Mouse (Mus musculus) cerebellum, adult (tissue): ENCODE results near the gene Dixdc1.

Experiments used
- ATAC-seq: cut with Nextera tagmentation; 2 replicates; pipeline ENCODE4 v1.9.2; 2017; ENCODE audit warnings: mild to moderate bottlenecking, moderate library complexity, mixed read lengths; ENCODE audit not compliant: insufficient number of reproducible peaks, low FRiP score, low TSS enrichment

The Dixdc1 gene

GRCm38 (mm10) chr9:50738914-50739870, at the start of gene Dixdc1:
Gene Dixdc1, minus strand, starts transcription at chr9:50739517.
- peak; percentile 85 for ATAC-seq

DNA sequence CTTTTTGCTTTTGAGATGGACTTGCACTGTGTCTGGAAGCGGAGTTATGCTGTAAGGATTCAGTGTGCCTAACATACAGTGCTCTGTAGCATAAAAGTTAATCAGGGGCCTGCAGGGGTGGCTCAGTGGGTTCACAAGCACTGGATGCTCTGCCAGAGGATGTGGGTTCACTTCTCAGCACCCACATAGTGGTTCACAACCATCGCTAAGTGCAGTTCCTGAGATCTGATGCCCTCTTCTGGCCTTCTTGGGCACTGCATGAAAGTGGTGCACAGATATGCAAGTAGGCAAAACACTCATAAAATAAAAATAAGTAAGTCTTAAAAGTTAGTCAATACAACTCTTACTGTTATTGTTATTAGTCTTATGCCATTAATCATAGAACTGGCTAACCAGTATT, 42.8 kb upstream of the Dixdc1 start:
- no peak for ATAC-seq

- ATAC-seq: no peak
These were observed 36.9 kb upstream of the Dixdc1 start for GRCm38 (mm10) chr9:50776162-50776760.

DNA sequence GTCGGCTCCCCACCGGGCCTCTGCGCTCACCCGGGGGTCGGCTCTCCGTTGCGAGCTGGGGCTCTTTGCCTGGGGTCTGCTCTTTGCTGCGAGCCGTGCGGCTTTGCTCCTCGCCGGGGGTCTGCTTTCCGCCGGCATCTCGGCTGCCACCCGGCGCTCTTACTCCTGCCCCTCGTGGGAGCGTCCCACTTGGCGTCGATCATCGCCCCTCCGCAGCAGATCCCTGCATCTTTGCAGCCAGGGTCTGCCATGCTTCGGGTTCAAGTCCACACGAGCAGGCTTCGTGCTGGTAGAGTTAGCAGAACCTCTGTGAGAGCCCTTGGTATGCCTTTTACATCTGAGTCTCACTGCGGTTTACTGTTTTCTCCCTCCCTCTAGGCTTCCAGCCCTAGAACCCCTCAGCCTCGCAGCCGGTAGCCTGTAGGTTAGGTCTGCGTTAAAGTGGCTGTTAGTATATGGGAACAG, 36.4 kb upstream of the Dixdc1 start:
- ATAC-seq: no peak; the same call in 1 of the 2 replicates

- ATAC-seq: peak; percentile 66; the same call in 1 of the 2 replicates
These were observed 35.8 kb upstream of the Dixdc1 start, which contains the start of the genes Alg9 and 1110032A03Rik for GRCm38 (mm10) chr9:50774991-50775612. Gene Alg9, plus strand, starts transcription at chr9:50775019. Gene 1110032A03Rik, minus strand, starts transcription at chr9:50775520.

DNA sequence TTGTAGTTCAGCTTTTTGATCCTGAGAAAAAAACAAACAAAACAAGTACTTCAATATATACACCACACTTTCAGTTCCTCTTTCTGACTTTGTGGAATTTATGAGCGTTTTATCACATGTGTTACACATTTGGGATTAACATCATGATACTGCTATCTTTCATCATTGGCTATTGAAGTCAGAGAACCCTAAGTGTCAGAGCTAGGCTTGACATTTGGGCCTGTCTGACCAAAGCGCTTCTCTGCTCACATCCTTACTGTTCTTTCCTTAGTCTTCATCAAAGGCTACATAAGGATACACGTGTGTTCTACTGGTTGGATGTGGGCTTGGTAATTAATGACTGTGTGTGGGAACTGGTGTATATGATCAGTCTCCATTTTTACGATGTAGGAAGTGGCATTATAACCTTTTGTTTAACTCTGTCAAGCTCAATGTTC, 34.7 kb upstream of the Dixdc1 start:
- ATAC-seq: no peak

- ATAC-seq: no peak
These were observed 30.7 kb upstream of the Dixdc1 start for GRCm38 (mm10) chr9:50770011-50770410.

- peak; percentile 90 for ATAC-seq
These were observed 29.0 kb upstream of the Dixdc1 start, which contains the start of gene Fdxacb1 for GRCm38 (mm10) chr9:50768107-50769002. Gene Fdxacb1, plus strand, starts transcription at chr9:50768236.

GRCm38 (mm10) chr9:50767531-50768106, 28.3 kb upstream of the Dixdc1 start:
- ATAC-seq: 0 out of 2 replicates have a peak, but pooled peaks have one; percentile 21

GRCm38 (mm10) chr9:50763331-50763730, 24.0 kb upstream of the Dixdc1 start:
- no peak for ATAC-seq

DNA sequence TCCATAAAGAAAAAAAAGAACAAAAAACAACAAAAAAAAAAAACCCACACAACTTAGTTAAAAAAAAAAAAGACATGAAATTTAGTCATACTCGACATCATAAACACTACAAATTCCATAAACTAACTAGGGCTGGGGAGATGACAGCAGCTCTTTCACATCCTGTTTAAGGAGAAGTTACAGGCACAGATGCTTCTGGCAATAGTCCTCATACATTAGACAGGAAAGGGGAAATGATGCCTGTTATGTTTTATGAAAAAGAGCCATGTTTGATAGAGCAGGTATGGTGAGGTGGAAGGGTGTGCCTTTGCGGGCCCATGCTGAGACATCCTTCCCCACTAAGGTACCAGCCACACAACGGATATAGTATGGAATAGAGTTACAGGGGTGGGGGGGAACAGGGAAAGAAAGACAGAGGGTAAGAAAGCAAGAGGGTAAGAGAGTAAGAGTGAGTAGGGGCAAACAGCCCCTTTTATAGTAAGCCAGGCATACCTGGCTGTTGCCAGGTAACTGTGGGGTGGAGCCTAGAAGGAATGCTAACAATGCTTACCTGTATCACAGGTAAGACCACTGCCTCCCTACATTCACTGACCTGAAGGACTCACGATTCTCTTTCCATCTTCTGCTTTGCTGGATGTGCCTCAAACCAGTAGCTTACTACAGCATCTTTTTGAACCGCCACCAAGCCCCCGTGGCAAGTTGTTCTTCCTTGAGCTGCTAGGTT, 22.4 kb upstream of the Dixdc1 start:
- no peak for ATAC-seq

DNA sequence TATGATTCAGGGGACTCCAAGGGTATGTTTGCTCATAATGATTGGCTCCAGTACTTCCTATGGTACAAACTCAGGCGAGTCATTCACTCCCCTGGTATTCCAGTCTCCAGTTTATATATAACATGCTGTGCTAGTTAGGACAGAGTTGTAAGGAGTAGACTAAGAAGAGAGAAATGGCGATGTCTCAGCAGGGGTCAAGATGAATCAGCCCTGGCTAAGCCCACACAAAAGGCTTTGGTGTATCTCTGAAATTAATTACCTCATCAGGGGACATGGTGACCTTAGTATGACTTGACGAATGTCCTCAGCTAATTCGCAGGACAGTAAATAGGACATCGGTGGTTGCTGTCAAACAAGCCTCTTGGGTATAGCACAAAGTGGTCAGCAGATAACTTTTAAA, 17.4 kb upstream of the Dixdc1 start:
- ATAC-seq: no peak

GRCm38 (mm10) chr9:50753947-50754346, 14.6 kb upstream of the Dixdc1 start:
- ATAC-seq: no peak

GRCm38 (mm10) chr9:50752784-50753615, 13.7 kb upstream of the Dixdc1 start:
- ATAC-seq: peak; percentile 54; the same call in 1 of the 2 replicates

- 0 out of 2 replicates have a peak, but pooled peaks have one; percentile 23 for ATAC-seq
These were observed 12.8 kb upstream of the Dixdc1 start, which contains the start of gene Hspb2 for GRCm38 (mm10) chr9:50752054-50752602. Gene Hspb2, minus strand, starts transcription at chr9:50752354.

- ATAC-seq: no peak
These were observed 12.0 kb upstream of the Dixdc1 start, which contains the start of gene Cryab for GRCm38 (mm10) chr9:50751323-50751722. Gene Cryab, plus strand, starts transcription at chr9:50751325.

GRCm38 (mm10) chr9:50750706-50751105, 11.4 kb upstream of the Dixdc1 start:
- no peak for ATAC-seq
